Mouse (Mus musculus) lung, postnatal 0 days (tissue): ENCODE results near the gene Diaph2. TPM values are rescaled to one million over a fixed set of nuclear protein-coding genes. Genes with fewer than 3 reads are reported as not detected.
A peak's percentile ranks its signal among the peaks of the same experiment; 100 is the strongest.

Source experiments
- ATAC-seq: fragments of 200-750 bp; cut with Nextera tagmentation; 2 replicates; pipeline ENCODE4 v1.8.0; 2017; ENCODE audit warnings: moderate library complexity
- DNase-seq: peaks from one replicate; pipeline ENCODE4 v3.0.0-alpha.2; 2016; ENCODE audit warnings: low spot score
- H3K27ac ChIP-seq: fragments of 300-500 bp; sonication (generic); 2 replicates; pipeline ENCODE4 v1.5.1; 2014; ENCODE audit warnings: antibody characterized with exemption, mild to moderate bottlenecking, low read length, mixed read lengths
- H3K27me3 ChIP-seq: fragments of 300-500 bp; sonication (generic); replicated peaks from 2 replicates; pipeline ENCODE4 v1.6.1; 2014; ENCODE audit warnings: low read length, mixed read lengths; ENCODE audit not compliant: insufficient read depth
- H3K36me3 ChIP-seq: fragments of 300-500 bp; sonication (generic); 2 replicates; pipeline ENCODE4 v1.6.1; 2014; ENCODE audit warnings: low read length, mixed read lengths; ENCODE audit not compliant: insufficient read depth
- H3K4me1 ChIP-seq: fragments of 300-500 bp; sonication (generic); 2 replicates; pipeline ENCODE4 v1.6.1; 2014; ENCODE audit warnings: antibody characterized with exemption, low read depth, low read length, mixed read lengths; ENCODE audit not compliant: insufficient read depth
- H3K4me2 ChIP-seq: fragments of 300-500 bp; sonication (generic); replicated peaks from 2 replicates; pipeline ENCODE4 v1.6.1; 2014; ENCODE audit warnings: low read depth, mild to moderate bottlenecking, low read length, moderate library complexity, mixed read lengths
- H3K4me3 ChIP-seq: fragments of 300-500 bp; sonication (generic); 2 replicates; pipeline ENCODE4 v1.5.1; 2014; ENCODE audit warnings: low read depth, low read length
- H3K9ac ChIP-seq: fragments of 300-500 bp; sonication (generic); replicated peaks from 2 replicates; pipeline ENCODE4 v1.6.1; 2014; ENCODE audit warnings: low read depth, mild to moderate bottlenecking
- H3K9me3 ChIP-seq: fragments of 300-500 bp; sonication (generic); 2 replicates; pipeline ENCODE4 v1.6.1; 2016; ENCODE audit warnings: low read length, mixed read lengths
- CTCF ChIP-seq: IDR thresholded peaks from 2 replicates; pipeline ENCODE4 v1.5.1; 2016; ENCODE audit warnings: antibody characterized with exemption, mild to moderate bottlenecking
- EP300 ChIP-seq: IDR thresholded peaks from 2 replicates; pipeline ENCODE4 v1.6.1; 2016; ENCODE audit warnings: antibody characterized with exemption, mild to moderate bottlenecking, control low read depth
- WGBS: fragments of 180-500 bp; shearing (Covaris S2); extraction: QIAGEN DNeasy Blood & Tissue Kit; methylation state at CpG from one replicate; pipeline ENCODE4 v1.1.7; 2014; 5-methylcytosine and 5-hydroxymethylcytosine counted together
- polyA plus RNA-seq: library from polyadenylated mRNA; unstranded; fragments of >200 nt; fragmentation: Nextera tagmentation; extraction: Ambion mirVana; gene quantifications from 2 replicates; pipeline ENCODE4 v1.2.1, GENCODE M21; 2015

Gene Diaph2
- polyA plus RNA-seq, 1 experiment from 2014 or later, result 7.5 TPM

GRCm38 (mm10) chrX:129974816-129975215 is 225.3 kb downstream of the Diaph2 start:
- ATAC-seq (no peak), DNase-seq (no peak)
- Histone ChIP-seq H3K27ac (no peak overlapping the region), H3K27me3 (no peaks in the 10 kb centered on the region), H3K9me3 (no peaks in the 10 kb centered on the region), H3K36me3 (no peaks in the 10 kb centered on the region), H3K4me3 (no peak overlapping the region), H3K4me2 (no peak overlapping the region), H3K9ac (no peak overlapping the region), H3K4me1 (no peaks in the 10 kb centered on the region)
- TF ChIP-seq EP300 (no peak), CTCF (peak; percentile 25)
- WGBS, result 68% methylated on average over 4 of the region's 4 CpGs

DNA sequence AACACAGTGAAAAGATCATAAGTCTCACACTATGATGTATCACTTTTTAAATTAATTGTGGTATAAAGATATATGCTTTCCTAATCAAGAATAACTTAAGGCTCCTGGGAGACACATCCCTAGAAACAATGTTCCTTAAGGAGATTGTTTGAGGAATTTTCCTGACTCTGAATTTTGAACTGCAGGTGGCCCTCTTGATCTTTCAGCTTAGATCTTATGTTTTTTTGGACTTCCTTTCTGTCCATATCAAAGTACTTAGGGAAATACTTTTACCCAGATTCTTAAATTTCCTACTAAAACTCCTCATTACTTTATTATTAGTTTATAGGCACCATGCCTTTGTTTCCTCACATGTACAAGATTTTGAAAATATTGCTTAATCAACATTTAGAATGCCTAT is 258.7 kb downstream of the Diaph2 start:
- no peaks in the 10 kb centered on the region for H3K36me3 ChIP-seq
- H3K9me3 ChIP-seq, result no peaks in the 10 kb centered on the region
- no peak overlapping the region for H3K4me3 ChIP-seq
- H3K9ac ChIP-seq, result no peak overlapping the region
- H3K4me2 ChIP-seq, result no peak overlapping the region
- H3K27me3 ChIP-seq, result no peaks in the 10 kb centered on the region
- DNase-seq (no peak), ATAC-seq (no peak)
- TF ChIP-seq CTCF, result no peak
- no peak overlapping the region for H3K27ac ChIP-seq
- H3K4me1 ChIP-seq, result no peaks in the 10 kb centered on the region

GRCm38 (mm10) chrX:130019735-130020134 is 270.2 kb downstream of the Diaph2 start:
- WGBS, result 44% methylated on average over 1 of the region's 1 CpGs

DNA sequence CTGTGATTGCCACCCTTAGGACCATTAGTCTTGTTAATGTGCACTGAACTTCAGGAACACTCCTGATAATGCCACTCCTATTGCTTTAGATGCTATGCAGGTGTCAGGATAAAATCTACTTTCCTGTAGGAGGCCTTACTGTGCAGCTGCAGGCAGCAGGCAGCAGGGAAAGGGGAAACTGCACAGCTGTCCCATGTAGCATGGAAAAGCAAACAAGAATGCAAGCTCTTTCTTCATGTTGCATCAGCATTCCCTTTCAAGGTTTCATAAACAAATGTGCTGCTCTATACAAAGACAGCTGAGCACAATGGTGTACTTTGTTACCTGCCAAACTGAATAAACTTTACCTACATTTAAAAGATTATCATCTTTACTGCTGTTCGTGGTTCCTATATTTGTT is 295.0 kb downstream of the Diaph2 start:
- DNase-seq, result no peak
- Histone ChIP-seq H3K4me1 (no peaks in the 10 kb centered on the region), H3K4me2 (no peak overlapping the region), H3K36me3 (no peaks in the 10 kb centered on the region), H3K27ac (no peak overlapping the region), H3K9me3 (no peaks in the 10 kb centered on the region), H3K4me3 (no peak overlapping the region), H3K9ac (no peak overlapping the region), H3K27me3 (no peaks in the 10 kb centered on the region)
- no peak for TF ChIP-seq EP300
- TF ChIP-seq CTCF, result no peak
- no peak for ATAC-seq
- WGBS, result 33% methylated on average over 1 of the region's 1 CpGs

More at GRCm38 (mm10) chrX:130019735-130020134, 270.2 kb downstream of the Diaph2 start:
- Histone ChIP-seq H3K4me1 (no peaks in the 10 kb centered on the region), H3K9ac (no peak overlapping the region), H3K27me3 (no peaks in the 10 kb centered on the region), H3K9me3 (no peaks in the 10 kb centered on the region), H3K36me3 (no peaks in the 10 kb centered on the region), H3K4me2 (no peak overlapping the region), H3K27ac (no peak overlapping the region), H3K4me3 (no peak overlapping the region)
- no peak for DNase-seq
- TF ChIP-seq CTCF, result no peak
- no peak for TF ChIP-seq EP300
- no peak for ATAC-seq

DNA sequence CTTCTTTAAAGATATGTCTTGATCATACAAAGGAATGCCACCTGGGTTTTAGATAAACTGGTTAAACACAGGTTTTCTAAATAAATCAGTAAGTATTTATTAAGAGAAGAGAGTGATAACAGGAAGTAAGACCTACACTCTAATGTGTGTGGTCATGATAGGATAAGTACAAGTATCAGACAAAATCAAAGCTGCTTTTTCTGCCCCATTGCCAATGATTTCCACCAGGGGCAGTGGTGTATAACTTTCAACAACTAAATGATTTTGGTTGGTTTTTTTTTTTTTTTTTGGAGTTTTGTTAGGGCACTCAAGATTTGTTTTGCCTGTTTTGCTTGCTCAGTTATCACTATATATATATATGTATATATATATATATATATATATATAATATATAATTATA is 399.7 kb downstream of the Diaph2 start:
- ATAC-seq, result no peak
- H3K9ac ChIP-seq, result no peak overlapping the region

GRCm38 (mm10) chrX:130152164-130152563 is 402.6 kb downstream of the Diaph2 start:
- H3K9ac ChIP-seq, result no peak overlapping the region
- no peaks in the 10 kb centered on the region for H3K27me3 ChIP-seq
- H3K4me2 ChIP-seq, result no peak overlapping the region
- WGBS, result 63% methylated on average over 1 of the region's 1 CpGs
- TF ChIP-seq CTCF, result no peak
- TF ChIP-seq EP300, result no peak
- no peaks in the 10 kb centered on the region for H3K9me3 ChIP-seq
- H3K36me3 ChIP-seq, result no peaks in the 10 kb centered on the region
- no peaks in the 10 kb centered on the region for H3K4me1 ChIP-seq
- no peak overlapping the region for H3K27ac ChIP-seq
- DNase-seq (no peak), ATAC-seq (no peak)
- H3K4me3 ChIP-seq, result no peak overlapping the region

More for the DNA sequence above, 399.7 kb downstream of the Diaph2 start:
- H3K27me3 ChIP-seq, result no peaks in the 10 kb centered on the region
- DNase-seq, result no peak
- H3K27ac ChIP-seq, result no peak overlapping the region
- no peaks in the 10 kb centered on the region for H3K4me1 ChIP-seq
- H3K36me3 ChIP-seq, result no peaks in the 10 kb centered on the region
- no peak overlapping the region for H3K4me3 ChIP-seq
- H3K9me3 ChIP-seq, result no peaks in the 10 kb centered on the region
- H3K4me2 ChIP-seq, result no peak overlapping the region
- TF ChIP-seq EP300 (no peak), CTCF (peak; percentile 18; the same call in 1 of the 2 replicates)

GRCm38 (mm10) chrX:130173126-130173525 is 423.6 kb downstream of the Diaph2 start:
- Histone ChIP-seq H3K36me3 (no peaks in the 10 kb centered on the region), H3K9ac (no peak overlapping the region), H3K27me3 (no peaks in the 10 kb centered on the region), H3K4me3 (no peak overlapping the region), H3K9me3 (no peaks in the 10 kb centered on the region), H3K4me2 (no peak overlapping the region), H3K27ac (no peak overlapping the region), H3K4me1 (no peaks in the 10 kb centered on the region)
- ATAC-seq, result no peak
- TF ChIP-seq CTCF, result no peak
- TF ChIP-seq EP300, result no peak
- DNase-seq, result no peak
- WGBS, result 74% methylated on average over 2 of the region's 2 CpGs
